Mouse (Mus musculus): Measurements from ENCODE around the gene Lyzl6. TPM values are rescaled to one million over a fixed set of nuclear protein-coding genes. Genes with fewer than 3 reads are reported as not detected.

Lyzl6 gene
- polyA plus RNA-seq, 1 experiment from 2014 or later = not detected

- Histone ChIP-seq H3K27ac (no peak overlapping the region), H3K36me3 (no peaks in the 10 kb centered on the region), H3K9me3 (no peaks in the 10 kb centered on the region), H3K4me2 (replicated peaks) (no peak overlapping the region), H3K4me1 (replicated peaks) (peaks cover 5% of the 10 kb centered on the region; the same call in 1 of the 2 replicates), H3K27me3 (peaks cover 30% of the 10 kb centered on the region), H3K9ac (replicated peaks) (no peak overlapping the region), H3K4me3 (replicated peaks) (no peak overlapping the region)
- ATAC-seq = no peak
- 86% methylated on average over 6 of the region's 6 CpGs for WGBS
Measured at GRCm38 (mm10) chr11:103636261-103636660, 2.4 kb downstream of the Lyzl6 start.

- H3K4me1 ChIP-seq (replicated peaks) = peaks cover 5% of the 10 kb centered on the region; the same call in 1 of the 2 replicates
- no peak overlapping the region for H3K27ac ChIP-seq
- no peaks in the 10 kb centered on the region for H3K9me3 ChIP-seq
- no peak overlapping the region for H3K4me2 ChIP-seq (replicated peaks)
- WGBS = 81% methylated on average over 3 of the region's 3 CpGs
- no peak overlapping the region for H3K4me3 ChIP-seq (replicated peaks)
- H3K36me3 ChIP-seq = no peaks in the 10 kb centered on the region
- peaks cover 22% of the 10 kb centered on the region for H3K27me3 ChIP-seq
- ATAC-seq = no peak
- no peak overlapping the region for H3K9ac ChIP-seq (replicated peaks)
Measured at GRCm38 (mm10) chr11:103635481-103635880, 3.2 kb downstream of the Lyzl6 start.

- 91% methylated on average over 7 of the region's 7 CpGs for WGBS
- Histone ChIP-seq H3K4me3 (replicated peaks) (no peak overlapping the region), H3K27me3 (peaks cover 15% of the 10 kb centered on the region), H3K4me2 (replicated peaks) (no peak overlapping the region), H3K4me1 (replicated peaks) (peaks cover 4% of the 10 kb centered on the region; the same call in 1 of the 2 replicates), H3K9ac (replicated peaks) (no peak overlapping the region), H3K36me3 (no peaks in the 10 kb centered on the region), H3K9me3 (no peaks in the 10 kb centered on the region), H3K27ac (no peak overlapping the region)
- ATAC-seq = no peak
Measured at GRCm38 (mm10) chr11:103634806-103635205, 3.9 kb downstream of the Lyzl6 start.

GRCm38 (mm10) chr11:103627453-103627852 is 11.2 kb downstream of the Lyzl6 start:
- Histone ChIP-seq H3K9ac (replicated peaks) (no peak overlapping the region), H3K4me3 (replicated peaks) (no peak overlapping the region), H3K9me3 (no peaks in the 10 kb centered on the region), H3K27me3 (no peaks in the 10 kb centered on the region), H3K4me1 (replicated peaks) (no peaks in the 10 kb centered on the region), H3K36me3 (no peaks in the 10 kb centered on the region), H3K27ac (no peak overlapping the region), H3K4me2 (replicated peaks) (no peak overlapping the region)
- no peak for ATAC-seq
- 86% methylated on average over 23 of the region's 23 CpGs for WGBS

GRCm38 (mm10) chr11:103621040-103621439 is 17.6 kb downstream of the Lyzl6 start, which contains the start of gene Gm884:
Gm884 (minus strand) TSS chr11:103621140.
- Histone ChIP-seq H3K9ac (replicated peaks) (no peak within 1 kb of the TSS), H3K4me3 (replicated peaks) (no peak within 1 kb of the TSS), H3K4me1 (replicated peaks) (no peaks in the 10 kb centered on the region), H3K4me2 (replicated peaks) (no peak within 1 kb of the TSS), H3K27me3 (no peaks in the 10 kb centered on the region), H3K9me3 (no peaks in the 10 kb centered on the region), H3K27ac (no peak within 1 kb of the TSS), H3K36me3 (no peaks in the 10 kb centered on the region)
- 85% methylated on average over 9 of the region's 9 CpGs for WGBS
- ATAC-seq = no peak

- ATAC-seq = no peak
- Histone ChIP-seq H3K36me3 (no peaks in the 10 kb centered on the region), H3K27me3 (no peaks in the 10 kb centered on the region), H3K4me1 (replicated peaks) (no peaks in the 10 kb centered on the region), H3K4me2 (replicated peaks) (no peak overlapping the region), H3K9ac (replicated peaks) (no peak overlapping the region), H3K4me3 (replicated peaks) (no peak overlapping the region), H3K9me3 (no peaks in the 10 kb centered on the region), H3K27ac (no peak overlapping the region)
- 95% methylated on average over 2 of the region's 2 CpGs for WGBS
Measured at GRCm38 (mm10) chr11:103610772-103611171, 27.9 kb downstream of the Lyzl6 start.

GRCm38 (mm10) chr11:103606611-103607010 is 32.1 kb downstream of the Lyzl6 start:
- no peak for ATAC-seq
- Histone ChIP-seq H3K27ac (no peak overlapping the region), H3K4me2 (replicated peaks) (no peak overlapping the region), H3K36me3 (no peaks in the 10 kb centered on the region), H3K9me3 (no peaks in the 10 kb centered on the region), H3K4me3 (replicated peaks) (no peak overlapping the region), H3K9ac (replicated peaks) (no peak overlapping the region), H3K4me1 (replicated peaks) (no peaks in the 10 kb centered on the region), H3K27me3 (no peaks in the 10 kb centered on the region)
- 71% methylated on average over 5 of the region's 5 CpGs for WGBS

Other genes with a start within 250 kb of the Lyzl6 start
- 9.1 and 9.4 TPM in 2 replicates for gene Plekhm1, start 226.2 kb downstream of the Lyzl6 start, polyA plus RNA-seq (2015; fragmentation: Nextera tagmentation; extraction: Ambion mirVana)
- gene Lrrc37a, start 134.3 kb downstream of the Lyzl6 start, polyA plus RNA-seq (2015; fragmentation: Nextera tagmentation; extraction: Ambion mirVana) = not detected in 2 replicates
- not detected in 2 replicates for gene Gm884, start 17.8 kb downstream of the Lyzl6 start, polyA plus RNA-seq (2015; fragmentation: Nextera tagmentation; extraction: Ambion mirVana)
- gene Rprml, start 10.7 kb upstream of the Lyzl6 start, polyA plus RNA-seq (2015; fragmentation: Nextera tagmentation; extraction: Ambion mirVana) = 0.22 TPM in 1 of 2 replicates, not detected in the other
- gene Gosr2, start 59.0 kb upstream of the Lyzl6 start, polyA plus RNA-seq (2015; fragmentation: Nextera tagmentation; extraction: Ambion mirVana) = 90.5 and 96.1 TPM in 2 replicates
- 0.50 and 0.52 TPM in 2 replicates for gene Wnt9b, start 110.9 kb upstream of the Lyzl6 start, polyA plus RNA-seq (2015; fragmentation: Nextera tagmentation; extraction: Ambion mirVana)
- 15.7 and 18.6 TPM in 2 replicates for gene Wnt3, start 135.3 kb upstream of the Lyzl6 start, polyA plus RNA-seq (2015; fragmentation: Nextera tagmentation; extraction: Ambion mirVana)